Mouse (Mus musculus): Measurements from ENCODE around the gene Gm10639. TPM values are rescaled to one million over a fixed set of nuclear protein-coding genes. Genes with fewer than 3 reads are reported as not detected.

Gm10639 gene
- polyA plus RNA-seq (2021; fragmentation: Nextera tagmentation) = not detected in 2 replicates
- long read RNA-seq, experiment 1 = 0 reads
- long read RNA-seq, experiment 2 = 0 reads

DNA sequence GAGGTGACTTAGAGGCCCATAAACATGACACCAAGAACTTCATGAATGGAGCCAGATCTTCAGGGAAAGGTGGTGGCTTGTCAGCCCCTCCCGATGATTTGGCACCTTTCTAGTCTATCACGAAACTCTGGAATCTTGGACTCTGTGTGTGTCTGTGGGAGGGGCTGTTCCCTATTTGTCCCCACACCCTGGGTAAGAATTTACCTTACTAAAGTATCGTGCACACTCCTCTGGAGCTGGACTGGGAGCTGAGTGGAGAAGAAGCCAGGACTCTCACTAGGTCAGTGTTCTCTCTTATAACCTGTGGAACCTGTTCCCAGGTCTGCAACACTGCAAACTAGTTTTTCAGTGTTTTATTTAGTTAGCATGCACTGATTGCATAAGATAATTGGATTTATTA, at the start of gene Gm10639:
Gene Gm10639, plus strand, starts transcription at position 201 of the 400 bp plus-strand sequence.

DNA sequence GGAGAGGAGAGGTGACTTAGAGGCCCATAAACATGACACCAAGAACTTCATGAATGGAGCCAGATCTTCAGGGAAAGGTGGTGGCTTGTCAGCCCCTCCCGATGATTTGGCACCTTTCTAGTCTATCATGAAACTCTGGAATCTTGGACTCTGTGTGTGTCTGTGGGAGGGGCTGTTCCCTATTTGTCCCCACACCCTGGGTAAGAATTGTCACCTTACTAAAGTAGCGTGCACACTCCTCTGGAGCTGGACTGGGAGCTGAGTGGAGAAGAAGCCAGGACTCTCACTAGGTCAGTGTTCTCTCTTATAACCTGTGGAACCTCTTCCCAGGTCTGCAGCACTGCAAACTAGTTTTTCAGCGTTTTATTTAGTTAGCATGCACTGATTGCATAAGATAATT, 32.8 kb upstream of the Gm10639 start, which contains the start of gene Gm3776:
Gene Gm3776, plus strand, starts transcription at position 216 of the 400 bp plus-strand sequence.

DNA sequence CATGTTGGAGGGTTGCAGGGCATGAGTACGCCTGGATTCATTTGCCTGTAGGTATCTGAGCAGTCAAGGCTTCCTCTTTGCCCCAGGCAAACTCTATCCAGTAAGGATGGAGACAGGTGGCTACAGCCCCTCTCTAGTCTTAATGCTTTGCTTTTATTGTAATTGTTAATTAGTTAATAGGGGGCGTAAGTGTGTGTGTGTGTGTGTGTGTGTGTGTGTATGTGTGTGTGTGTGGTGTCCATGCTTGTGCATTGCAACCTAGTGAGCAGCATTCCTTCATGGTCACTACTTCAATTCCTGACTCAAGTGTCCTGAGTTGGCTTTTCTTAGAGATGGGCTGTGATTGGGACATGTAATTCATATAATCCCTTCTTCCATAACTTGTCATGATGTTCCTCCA, 25.0 kb downstream of the Gm10639 start, which contains the start of gene Omt2a:
Gene Omt2a, minus strand, starts transcription at position 101 of the 400 bp plus-strand sequence.

DNA sequence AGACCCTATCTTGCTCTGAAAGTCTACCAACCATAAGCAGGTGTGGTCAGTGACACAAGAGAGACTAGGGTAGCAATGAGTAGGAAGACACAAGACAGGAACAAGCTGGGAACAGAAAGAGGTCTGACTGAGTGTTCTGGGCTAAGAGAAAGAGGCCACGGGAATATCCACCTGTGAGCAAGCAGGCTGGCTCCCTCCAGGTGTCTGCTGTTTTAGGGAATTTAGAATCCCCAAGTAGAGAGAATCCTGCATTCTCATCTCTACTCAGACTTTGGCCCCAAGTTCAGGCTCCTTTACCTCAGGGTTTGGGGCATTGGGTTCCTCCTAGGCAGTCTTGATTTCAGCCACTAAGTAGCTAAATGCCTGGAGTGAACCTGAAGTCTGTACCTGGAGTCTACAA, 37.6 kb downstream of the Gm10639 start, which contains the start of gene Omt2b:
Gene Omt2b, plus strand, starts transcription at position 301 of the 400 bp plus-strand sequence.

Other genes with a start within 250 kb of the Gm10639 start
- gene Gcm1, start 238.0 kb upstream of the Gm10639 start, polyA plus RNA-seq (2021; fragmentation: Nextera tagmentation) = not detected in 2 replicates
- gene Fbxo9, start 180.9 kb upstream of the Gm10639 start, polyA plus RNA-seq (2021; fragmentation: Nextera tagmentation) = 90.2 and 94.7 TPM in 2 replicates
- 8.2 and 9.2 TPM in 2 replicates for gene Ick, start 180.7 kb upstream of the Gm10639 start, polyA plus RNA-seq (2021; fragmentation: Nextera tagmentation)
- gene Gsta4, start 107.1 kb upstream of the Gm10639 start, polyA plus RNA-seq (2021; fragmentation: Nextera tagmentation) = 143 and 164 TPM in 2 replicates
- gene Gsta1, start 59.3 kb upstream of the Gm10639 start, polyA plus RNA-seq (2021; fragmentation: Nextera tagmentation) = 0.28 TPM in 1 of 2 replicates, not detected in the other
- gene Gm3776, start 32.8 kb upstream of the Gm10639 start, polyA plus RNA-seq (2021; fragmentation: Nextera tagmentation) = not detected in 2 replicates
- gene Omt2a, start 24.9 kb downstream of the Gm10639 start, polyA plus RNA-seq (2021; fragmentation: Nextera tagmentation) = not detected in 2 replicates
- not detected in 2 replicates for gene Omt2b, start 37.7 kb downstream of the Gm10639 start, polyA plus RNA-seq (2021; fragmentation: Nextera tagmentation)
- 0.85 and 0.90 TPM in 2 replicates for gene Gsta2, start 65.9 kb downstream of the Gm10639 start, polyA plus RNA-seq (2021; fragmentation: Nextera tagmentation)
- gene Dppa5a, start 78.3 kb downstream of the Gm10639 start, polyA plus RNA-seq (2021; fragmentation: Nextera tagmentation) = not detected in 2 replicates
- gene Ooep, start 88.8 kb downstream of the Gm10639 start, polyA plus RNA-seq (2021; fragmentation: Nextera tagmentation) = 0.06 and 1.3 TPM in 2 replicates
- gene Ddx43, start 105.9 kb downstream of the Gm10639 start, polyA plus RNA-seq (2021; fragmentation: Nextera tagmentation) = not detected in 2 replicates
- 0.36 and 0.39 TPM in 2 replicates for gene Cgas, start 153.3 kb downstream of the Gm10639 start, polyA plus RNA-seq (2021; fragmentation: Nextera tagmentation)
- 20.3 and 23.0 TPM in 2 replicates for gene Mto1, start 158.3 kb downstream of the Gm10639 start, polyA plus RNA-seq (2021; fragmentation: Nextera tagmentation)
- 1.2 and 1.5 TPM in 2 replicates for gene Gm17324, start 158.9 kb downstream of the Gm10639 start, polyA plus RNA-seq (2021; fragmentation: Nextera tagmentation)
- gene Eef1a1, start 199.2 kb downstream of the Gm10639 start, polyA plus RNA-seq (2021; fragmentation: Nextera tagmentation) = 1,170 and 1,347 TPM in 2 replicates